Mouse (Mus musculus): ENCODE measurements around the gene Copg2. TPM values are rescaled to one million over a fixed set of nuclear protein-coding genes. Genes with fewer than 3 reads are reported as not detected.

Gene Copg2
- polyA plus RNA-seq, 1 experiment from 2014 or later, result 31.0 TPM

- Histone ChIP-seq H3K9ac (ENCODE audit: low read length) (no peak overlapping the region), H3K9me3 (ENCODE audit: control insufficient read depth, low read length) (no peaks in the 10 kb centered on the region), H3K36me3 (ENCODE audit: control insufficient read depth, insufficient read depth, low read length) (peaks cover 44% of the 10 kb centered on the region), H3K4me1 (ENCODE audit: control insufficient read depth in 2 of 2, insufficient read depth in 2 of 2, low read length in 2 of 2) (no peaks in the 10 kb centered on the region), H3K4me3 (ENCODE audit: control insufficient read depth in 1 of 2, insufficient read depth in 1 of 2, low read depth in 1 of 2, low read length in 2 of 2) (no peak overlapping the region), H3K27ac (replicated peaks in 1 of 2; ENCODE audit: control insufficient read depth in 1 of 2, insufficient read depth in 1 of 2, low read depth in 2 of 2, low read length in 2 of 2) (no peak overlapping the region), H3K4me2 (ENCODE audit: low read length) (no peak overlapping the region), H3K27me3 (ENCODE audit: control insufficient read depth, insufficient read depth, low read length) (no peaks in the 10 kb centered on the region)
- 84% methylated on average over 4 of the region's 4 CpGs for WGBS
- ATAC-seq (ENCODE audit: insufficient number of reproducible peaks, insufficient read depth, low FRiP score, low read depth), result no peak
These were observed 13.1 kb downstream of the Copg2 start for GRCm38 (mm10) chr6:30883491-30883890.

GRCm38 (mm10) chr6:30876661-30877060, 19.9 kb downstream of the Copg2 start:
- no peak overlapping the region for H3K4me3 ChIP-seq (ENCODE audit: control insufficient read depth in 1 of 2, insufficient read depth in 1 of 2, low read depth in 1 of 2, low read length in 2 of 2)
- peaks cover 26% of the 10 kb centered on the region for H3K36me3 ChIP-seq (ENCODE audit: control insufficient read depth, insufficient read depth, low read length)
- 0 out of 2 replicates have a peak, but pooled peaks cover 4% of the 10 kb centered on the region for H3K9me3 ChIP-seq (ENCODE audit: control insufficient read depth, low read length)
- no peak overlapping the region for H3K4me2 ChIP-seq (ENCODE audit: low read length)
- H3K9ac ChIP-seq (ENCODE audit: low read length), result no peak overlapping the region
- H3K4me1 ChIP-seq (ENCODE audit: control insufficient read depth in 2 of 2, insufficient read depth in 2 of 2, low read length in 2 of 2), result no peaks in the 10 kb centered on the region
- no peak for ATAC-seq (ENCODE audit: insufficient number of reproducible peaks, insufficient read depth, low FRiP score, low read depth)
- H3K27me3 ChIP-seq (ENCODE audit: control insufficient read depth, insufficient read depth, low read length), result no peaks in the 10 kb centered on the region
- H3K27ac ChIP-seq (replicated peaks in 1 of 2; ENCODE audit: control insufficient read depth in 1 of 2, insufficient read depth in 1 of 2, low read depth in 2 of 2, low read length in 2 of 2), result no peak overlapping the region

- H3K4me1 ChIP-seq (ENCODE audit: control insufficient read depth in 2 of 2, insufficient read depth in 2 of 2, low read length in 2 of 2), result no peaks in the 10 kb centered on the region
- no peaks in the 10 kb centered on the region for H3K27me3 ChIP-seq (ENCODE audit: control insufficient read depth, insufficient read depth, low read length)
- ATAC-seq (ENCODE audit: insufficient number of reproducible peaks, insufficient read depth, low FRiP score, low read depth), result no peak
- H3K9me3 ChIP-seq (ENCODE audit: control insufficient read depth, low read length), result no peaks in the 10 kb centered on the region
- H3K36me3 ChIP-seq (ENCODE audit: control insufficient read depth, insufficient read depth, low read length), result no peaks in the 10 kb centered on the region
- H3K4me3 ChIP-seq (ENCODE audit: control insufficient read depth in 1 of 2, insufficient read depth in 1 of 2, low read depth in 1 of 2, low read length in 2 of 2), result no peak overlapping the region
- no peak overlapping the region for H3K4me2 ChIP-seq (ENCODE audit: low read length)
- H3K9ac ChIP-seq (ENCODE audit: low read length), result no peak overlapping the region
- no peak overlapping the region for H3K27ac ChIP-seq (replicated peaks in 1 of 2; ENCODE audit: control insufficient read depth in 1 of 2, insufficient read depth in 1 of 2, low read depth in 2 of 2, low read length in 2 of 2)
- 59% methylated on average over 1 of the region's 1 CpGs for WGBS
These were observed 30.1 kb downstream of the Copg2 start for GRCm38 (mm10) chr6:30866501-30866900.

GRCm38 (mm10) chr6:30865031-30865678, 31.4 kb downstream of the Copg2 start:
- Histone ChIP-seq H3K4me3 (ENCODE audit: control insufficient read depth in 1 of 2, insufficient read depth in 1 of 2, low read depth in 1 of 2, low read length in 2 of 2) (no peak overlapping the region), H3K9me3 (ENCODE audit: control insufficient read depth, low read length) (no peaks in the 10 kb centered on the region), H3K36me3 (ENCODE audit: control insufficient read depth, insufficient read depth, low read length) (0 out of 2 replicates have a peak, but pooled peaks cover 2% of the 10 kb centered on the region), H3K4me2 (ENCODE audit: low read length) (no peak overlapping the region), H3K27me3 (ENCODE audit: control insufficient read depth, insufficient read depth, low read length) (no peaks in the 10 kb centered on the region), H3K9ac (ENCODE audit: low read length) (no peak overlapping the region), H3K27ac (replicated peaks in 1 of 2; ENCODE audit: control insufficient read depth in 1 of 2, insufficient read depth in 1 of 2, low read depth in 2 of 2, low read length in 2 of 2) (no peak overlapping the region), H3K4me1 (ENCODE audit: control insufficient read depth in 2 of 2, insufficient read depth in 2 of 2, low read length in 2 of 2) (peaks cover 0 to 3% of the 10 kb centered on the region in 2 experiments; a peak in 1 of 4 replicates)
- no peak for ATAC-seq (ENCODE audit: insufficient number of reproducible peaks, insufficient read depth, low FRiP score, low read depth)
- 80% methylated on average over 3 of the region's 3 CpGs for WGBS

- Histone ChIP-seq H3K36me3 (ENCODE audit: control insufficient read depth, insufficient read depth, low read length) (peaks cover 37% of the 10 kb centered on the region), H3K4me3 (ENCODE audit: control insufficient read depth in 1 of 2, insufficient read depth in 1 of 2, low read depth in 1 of 2, low read length in 2 of 2) (no peak overlapping the region), H3K27ac (replicated peaks in 1 of 2; ENCODE audit: control insufficient read depth in 1 of 2, insufficient read depth in 1 of 2, low read depth in 2 of 2, low read length in 2 of 2) (no peak overlapping the region), H3K27me3 (ENCODE audit: control insufficient read depth, insufficient read depth, low read length) (no peaks in the 10 kb centered on the region), H3K9me3 (ENCODE audit: control insufficient read depth, low read length) (no peaks in the 10 kb centered on the region), H3K9ac (ENCODE audit: low read length) (no peak overlapping the region), H3K4me2 (ENCODE audit: low read length) (no peak overlapping the region), H3K4me1 (ENCODE audit: control insufficient read depth in 2 of 2, insufficient read depth in 2 of 2, low read length in 2 of 2) (peaks cover 0 to 1% of the 10 kb centered on the region in 2 experiments; a peak in 1 of 4 replicates)
- ATAC-seq (ENCODE audit: insufficient number of reproducible peaks, insufficient read depth, low FRiP score, low read depth), result no peak
- 98% methylated on average over 7 of the region's 7 CpGs for WGBS
These were observed 40.6 kb downstream of the Copg2 start for GRCm38 (mm10) chr6:30855956-30856355.

GRCm38 (mm10) chr6:30855205-30855604, 41.4 kb downstream of the Copg2 start:
- H3K4me3 ChIP-seq (ENCODE audit: control insufficient read depth in 1 of 2, insufficient read depth in 1 of 2, low read depth in 1 of 2, low read length in 2 of 2), result no peak overlapping the region
- H3K9me3 ChIP-seq (ENCODE audit: control insufficient read depth, low read length), result no peaks in the 10 kb centered on the region
- no peak overlapping the region for H3K4me2 ChIP-seq (ENCODE audit: low read length)
- no peak overlapping the region for H3K9ac ChIP-seq (ENCODE audit: low read length)
- peaks cover 35% of the 10 kb centered on the region for H3K36me3 ChIP-seq (ENCODE audit: control insufficient read depth, insufficient read depth, low read length)
- WGBS, result 71% methylated on average over 2 of the region's 2 CpGs
- ATAC-seq (ENCODE audit: insufficient number of reproducible peaks, insufficient read depth, low FRiP score, low read depth), result no peak
- H3K27ac ChIP-seq (replicated peaks in 1 of 2; ENCODE audit: control insufficient read depth in 1 of 2, insufficient read depth in 1 of 2, low read depth in 2 of 2, low read length in 2 of 2), result no peak overlapping the region
- no peaks in the 10 kb centered on the region for H3K27me3 ChIP-seq (ENCODE audit: control insufficient read depth, insufficient read depth, low read length)
- H3K4me1 ChIP-seq (ENCODE audit: control insufficient read depth in 2 of 2, insufficient read depth in 2 of 2, low read length in 2 of 2), result no peaks in the 10 kb centered on the region

- no peaks in the 10 kb centered on the region for H3K9me3 ChIP-seq (ENCODE audit: control insufficient read depth, low read length)
- 58% methylated on average over 2 of the region's 2 CpGs for WGBS
- no peak overlapping the region for H3K9ac ChIP-seq (ENCODE audit: low read length)
- H3K36me3 ChIP-seq (ENCODE audit: control insufficient read depth, insufficient read depth, low read length), result peaks cover 18% of the 10 kb centered on the region; the same call in 1 of the 2 replicates
- peak overlapping the region in 1 of 2 experiments; percentile 27; a peak in 1 of 4 replicates for H3K27ac ChIP-seq (replicated peaks in 1 of 2; ENCODE audit: control insufficient read depth in 1 of 2, insufficient read depth in 1 of 2, low read depth in 2 of 2, low read length in 2 of 2)
- no peaks in the 10 kb centered on the region for H3K4me1 ChIP-seq (ENCODE audit: control insufficient read depth in 2 of 2, insufficient read depth in 2 of 2, low read length in 2 of 2)
- no peaks in the 10 kb centered on the region for H3K27me3 ChIP-seq (ENCODE audit: control insufficient read depth, insufficient read depth, low read length)
- ATAC-seq (ENCODE audit: insufficient number of reproducible peaks, insufficient read depth, low FRiP score, low read depth), result no peak
- H3K4me2 ChIP-seq (ENCODE audit: low read length), result no peak overlapping the region
- H3K4me3 ChIP-seq (ENCODE audit: control insufficient read depth in 1 of 2, insufficient read depth in 1 of 2, low read depth in 1 of 2, low read length in 2 of 2), result no peak overlapping the region
These were observed 46.8 kb downstream of the Copg2 start for GRCm38 (mm10) chr6:30849818-30850217.

- Histone ChIP-seq H3K4me3 (ENCODE audit: control insufficient read depth in 1 of 2, insufficient read depth in 1 of 2, low read depth in 1 of 2, low read length in 2 of 2) (no peak overlapping the region), H3K9me3 (ENCODE audit: control insufficient read depth, low read length) (no peaks in the 10 kb centered on the region), H3K27me3 (ENCODE audit: control insufficient read depth, insufficient read depth, low read length) (no peaks in the 10 kb centered on the region), H3K4me1 (ENCODE audit: control insufficient read depth in 2 of 2, insufficient read depth in 2 of 2, low read length in 2 of 2) (no peaks in the 10 kb centered on the region), H3K36me3 (ENCODE audit: control insufficient read depth, insufficient read depth, low read length) (0 out of 2 replicates have a peak, but pooled peaks cover 2% of the 10 kb centered on the region), H3K9ac (ENCODE audit: low read length) (no peak overlapping the region), H3K4me2 (ENCODE audit: low read length) (no peak overlapping the region), H3K27ac (replicated peaks in 1 of 2; ENCODE audit: control insufficient read depth in 1 of 2, insufficient read depth in 1 of 2, low read depth in 2 of 2, low read length in 2 of 2) (no peak overlapping the region)
- ATAC-seq (ENCODE audit: insufficient number of reproducible peaks, insufficient read depth, low FRiP score, low read depth), result no peak
- WGBS, result 67% methylated on average over 2 of the region's 2 CpGs
These were observed 64.4 kb downstream of the Copg2 start for GRCm38 (mm10) chr6:30832241-30832640.

Data from heart, embryonic 14.5 days (tissue).